ENCODE assay signal across 10 mouse cellular contexts in the genomic region with DNA sequence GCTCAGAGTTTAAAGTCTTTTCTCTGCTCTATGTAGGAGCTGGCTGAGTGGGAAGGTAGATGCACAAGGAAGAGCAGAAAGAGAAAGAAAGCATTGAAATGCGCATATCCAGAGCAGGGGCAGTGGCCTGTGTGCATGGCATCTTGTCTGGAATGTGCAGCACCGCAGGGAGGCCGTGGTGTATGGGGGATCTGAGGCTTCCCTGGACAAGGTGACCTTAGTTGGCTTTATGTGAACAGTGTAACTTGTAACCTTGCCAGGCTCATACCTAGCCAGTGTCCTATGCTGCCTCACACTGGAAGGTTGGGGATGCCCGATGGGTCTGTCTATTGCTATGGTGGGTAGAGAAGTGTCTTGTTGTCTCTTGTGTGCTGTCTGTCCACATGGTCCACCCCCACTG.
DNase-seq lines count a peak whose midpoint lies in the region; ATAC-seq and TF ChIP-seq lines count a peak whose summit lies in the region.
"Had no signal": no experiment of that assay in that cellular context is flagged by ENCODE, and none has a peak within 500 bp of the region (broad histone marks: within the 10 kb centered on the region; RNA-seq: fewer than 3 reads in every experiment).

No protein-coding gene starts in this region.

- ATAC-seq in forebrain, embryonic 15.5 days (replicated peaks): no peak
- ATAC-seq in heart, embryonic 13.5 days (ENCODE audit: extremely low read depth, insufficient number of reproducible peaks, low FRiP score, low TSS enrichment): no peak; the same call in 1 of the 2 replicates
- ATAC-seq in kidney, embryonic 14.5 days (ENCODE audit: low FRiP score, low TSS enrichment): 0 out of 2 replicates have a peak, but pooled peaks have one; percentile 32

- no peak for TF ChIP-seq POLR2A in ES-Bruce4 (IDR thresholded peaks at IDR 0.05; ENCODE audit: insufficient read depth, low read length)

- intact Hi-C loops in left cerebral cortex, postnatal 10 days (cut with DNase I): no loop called here

- H3K4me1 ChIP-seq in forebrain, embryonic 10.5 days: peaks cover 81% of the 10 kb centered on the region
- H3K4me1 ChIP-seq in forebrain, embryonic 15.5 days: peaks cover 58% of the 10 kb centered on the region
- peaks cover 8% of the 10 kb centered on the region for H3K4me1 ChIP-seq in ES-Bruce4 (ENCODE audit: control insufficient read depth, insufficient read depth, low read length)
- H3K4me1 ChIP-seq in heart, embryonic 13.5 days: peaks cover 89% of the 10 kb centered on the region
- peaks cover 7% of the 10 kb centered on the region for H3K4me1 ChIP-seq in kidney, embryonic 14.5 days (ENCODE audit: control insufficient read depth, insufficient read depth, low read length)

- no peak overlapping the region for H3K4me3 ChIP-seq in forebrain, embryonic 10.5 days
- no peak overlapping the region for H3K4me3 ChIP-seq in forebrain, embryonic 15.5 days
- H3K4me3 ChIP-seq in ES-Bruce4 (ENCODE audit: low read depth, low read length): no peak overlapping the region
- no peak overlapping the region for H3K4me3 ChIP-seq in heart, embryonic 13.5 days
- no peak overlapping the region for H3K4me3 ChIP-seq in kidney, embryonic 14.5 days (ENCODE audit: low read length)
- H3K4me3 ChIP-seq: embryonic facial prominence, embryonic 15.5 days; limb, embryonic 13.5 days had no signal

- no peak overlapping the region for H3K4me2 ChIP-seq in forebrain, embryonic 15.5 days (replicated peaks)
- 0 out of 2 replicates have a peak overlapping the region, but pooled peaks have one; percentile 7 for H3K4me2 ChIP-seq in heart, embryonic 13.5 days
- H3K4me2 ChIP-seq in kidney, embryonic 14.5 days (replicated peaks; ENCODE audit: low read depth, low read length): no peak overlapping the region
- H3K4me2 ChIP-seq: embryonic facial prominence, embryonic 15.5 days; limb, embryonic 13.5 days had no signal

- no peaks in the 10 kb centered on the region for H3K9me3 ChIP-seq in forebrain, embryonic 10.5 days
- no peaks in the 10 kb centered on the region for H3K9me3 ChIP-seq in forebrain, embryonic 15.5 days
- no peaks in the 10 kb centered on the region for H3K9me3 ChIP-seq in ES-Bruce4 (replicated peaks; ENCODE audit: control insufficient read depth, insufficient read depth, low read length, poor library complexity, severe bottlenecking)
- no peaks in the 10 kb centered on the region for H3K9me3 ChIP-seq in heart, embryonic 13.5 days
- H3K9me3 ChIP-seq in kidney, embryonic 14.5 days (ENCODE audit: control insufficient read depth, low read length): no peaks in the 10 kb centered on the region
- H3K9me3 ChIP-seq: embryonic facial prominence, embryonic 15.5 days; limb, embryonic 13.5 days had no signal

- TF ChIP-seq EP300 in ES-Bruce4 (IDR thresholded peaks at IDR 0.05; ENCODE audit: insufficient read depth, low read depth, low read length): peak; percentile 86

- WGBS in forebrain, embryonic 10.5 days: 89% methylated on average over 4 of the region's 4 CpGs
- WGBS in forebrain, embryonic 15.5 days: 80% methylated on average over 4 of the region's 4 CpGs
- 49% methylated on average over 4 of the region's 4 CpGs for WGBS in heart, embryonic 13.5 days
- 81% methylated on average over 4 of the region's 4 CpGs for WGBS in kidney, embryonic 14.5 days

- no peak for TF ChIP-seq CTCF in ES-Bruce4 (IDR thresholded peaks at IDR 0.05; ENCODE audit: low read depth, low read length)

- DNase-seq in forebrain, embryonic 10.5 days (ENCODE audit: extremely low spot score, low spot score): no peak
- DNase-seq in left cerebral cortex, postnatal 10 days (ENCODE audit: extremely low spot score in 1 of 2, low spot score in 2 of 2): no peak
- no peak for DNase-seq in thymus, postnatal 0 days (ENCODE audit: low spot score)
- DNase-seq in left cerebral cortex, adult 9 months (ENCODE audit: low spot score in 2 of 2): no peak

- H3K27ac ChIP-seq in forebrain, embryonic 10.5 days: 0 out of 2 replicates have a peak overlapping the region, but pooled peaks have one; percentile 12
- H3K27ac ChIP-seq in forebrain, embryonic 15.5 days (replicated peaks): no peak overlapping the region
- H3K27ac ChIP-seq in ES-Bruce4 (ENCODE audit: insufficient read depth, low read length): peak overlapping the region; percentile 92
- H3K27ac ChIP-seq in heart, embryonic 13.5 days (replicated peaks): peak overlapping the region; percentile 78
- no peak overlapping the region for H3K27ac ChIP-seq in kidney, embryonic 14.5 days (ENCODE audit: low read depth, low read length)
- H3K27ac ChIP-seq: embryonic facial prominence, embryonic 15.5 days; limb, embryonic 13.5 days had no signal

- H3K27me3 ChIP-seq in forebrain, embryonic 10.5 days (ENCODE audit: poor library complexity, severe bottlenecking): no peaks in the 10 kb centered on the region
- no peaks in the 10 kb centered on the region for H3K27me3 ChIP-seq in forebrain, embryonic 15.5 days
- H3K27me3 ChIP-seq in ES-Bruce4 (ENCODE audit: control insufficient read depth, insufficient read depth, low read length, poor library complexity, severe bottlenecking): no peaks in the 10 kb centered on the region
- H3K27me3 ChIP-seq in heart, embryonic 13.5 days (replicated peaks): no peaks in the 10 kb centered on the region
- no peaks in the 10 kb centered on the region for H3K27me3 ChIP-seq in kidney, embryonic 14.5 days (ENCODE audit: control insufficient read depth, insufficient read depth, low read length)
- H3K27me3 ChIP-seq: embryonic facial prominence, embryonic 15.5 days; limb, embryonic 13.5 days had no signal

- peaks cover 13% of the 10 kb centered on the region for H3K36me3 ChIP-seq in forebrain, embryonic 10.5 days (replicated peaks)
- H3K36me3 ChIP-seq in forebrain, embryonic 15.5 days: no peaks in the 10 kb centered on the region
- no peaks in the 10 kb centered on the region for H3K36me3 ChIP-seq in ES-Bruce4 (ENCODE audit: control insufficient read depth, insufficient read depth, low read length, poor library complexity, severe bottlenecking)
- no peaks in the 10 kb centered on the region for H3K36me3 ChIP-seq in heart, embryonic 13.5 days
- H3K36me3 ChIP-seq in kidney, embryonic 14.5 days (ENCODE audit: control insufficient read depth, insufficient read depth, low read length): no peaks in the 10 kb centered on the region; the same call in 1 of the 2 replicates
- H3K36me3 ChIP-seq: embryonic facial prominence, embryonic 15.5 days had no signal

- H3K9ac ChIP-seq in forebrain, embryonic 15.5 days (replicated peaks): no peak overlapping the region
- no peak overlapping the region for H3K9ac ChIP-seq in ES-Bruce4 (ENCODE audit: low read depth, poor library complexity, severe bottlenecking)
- no peak overlapping the region for H3K9ac ChIP-seq in heart, embryonic 13.5 days
- no peak overlapping the region for H3K9ac ChIP-seq in kidney, embryonic 14.5 days (ENCODE audit: low read depth, low read length)
- H3K9ac ChIP-seq: embryonic facial prominence, embryonic 15.5 days; limb, embryonic 13.5 days had no signal

Comparison
In these comparisons a context has a peak if more than half of its experiments do, and no peak if none do; other contexts are left out.
1. H3K27ac ChIP-seq: peak in forebrain, embryonic 10.5 days (single experiment), ES-Bruce4 (single experiment) and heart, embryonic 13.5 days (single experiment); none in forebrain, embryonic 15.5 days (single experiment) and kidney, embryonic 14.5 days (single experiment).